Mouse (Mus musculus) adrenal gland, postnatal 4 days (tissue): Measurements from ENCODE around the gene Bcar3. TPM values are rescaled to one million over a fixed set of nuclear protein-coding genes. Genes with fewer than 3 reads are reported as not detected.
A peak's percentile ranks its signal among the peaks of the same experiment; 100 is the strongest.

Experiments
- DNase-seq, 2 experiments: peaks; one replicate each; pipeline ENCODE4 v3.0.0; 2021 to 2022; ENCODE audit warnings: low spot score in 2 of 2, mixed read lengths in 2 of 2
- total RNA-seq, 2 experiments: library from RNA; stranded (reverse); gene quantifications; 2 replicates each; pipeline ENCODE4 v1.2.3; 2021

The Bcar3 gene
- total RNA-seq, 2 experiments from 2014 or later = 47.6 to 54.2 TPM

DNA sequence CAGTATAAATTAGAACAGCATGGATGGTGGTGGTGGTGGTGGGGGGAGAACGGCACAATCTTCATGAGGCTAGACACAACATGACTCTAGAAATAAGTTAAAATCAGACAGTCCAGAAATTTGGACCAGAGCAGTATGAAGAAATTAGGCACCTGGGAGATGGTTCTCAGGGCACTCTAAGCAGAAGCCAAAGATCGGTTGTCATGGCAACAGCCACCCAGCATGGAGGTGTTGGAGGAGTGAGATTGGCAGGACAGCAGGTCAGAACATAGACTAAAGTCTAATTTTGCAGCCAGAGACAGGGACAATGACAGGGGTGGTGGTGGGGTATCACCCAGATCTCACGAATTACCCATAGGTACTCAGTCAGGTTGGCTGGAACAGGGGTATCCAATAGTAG is 182.7 kb downstream of the Bcar3 start:
- no peak for DNase-seq

DNA sequence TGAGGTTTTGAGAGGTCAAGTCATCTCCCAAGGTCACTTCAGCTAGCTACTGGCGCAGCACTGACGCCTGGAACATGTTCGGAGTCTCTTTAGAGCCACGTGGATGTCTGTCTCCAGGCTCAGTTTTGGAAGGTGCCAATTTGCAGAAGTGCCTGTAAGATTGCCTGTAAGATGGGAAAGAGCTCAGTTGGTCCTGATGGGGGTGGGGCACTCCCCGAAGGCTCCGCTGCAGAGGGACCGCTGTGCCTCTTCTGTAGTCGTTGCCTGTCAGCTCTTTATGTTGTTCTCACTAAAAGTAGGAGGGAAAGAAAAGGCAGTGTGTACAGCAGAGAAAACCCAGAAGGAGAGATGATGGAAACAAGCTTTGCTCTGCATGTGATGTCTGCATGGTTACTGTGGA is 183.6 kb downstream of the Bcar3 start:
- no peak for DNase-seq

DNA sequence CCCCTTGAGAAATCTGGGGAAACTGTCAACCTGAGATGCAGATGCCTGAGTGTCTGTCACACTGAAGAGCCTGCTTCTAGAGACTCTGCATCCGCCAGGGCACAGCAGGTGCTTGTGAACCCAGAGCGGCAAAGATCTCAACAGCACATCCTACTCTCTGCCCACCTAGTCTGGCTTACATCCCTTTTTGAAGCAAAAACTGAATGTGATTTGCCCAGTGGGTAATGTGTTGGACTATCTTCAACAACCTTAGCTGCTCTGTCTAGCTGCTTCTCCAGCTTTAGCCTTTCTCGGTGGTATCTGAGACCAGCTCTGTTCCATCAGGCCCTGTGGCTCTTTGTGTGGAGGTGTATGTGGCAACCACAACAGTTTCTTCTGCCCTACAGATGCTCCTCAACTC is 184.8 kb downstream of the Bcar3 start:
- DNase-seq = no peak

DNA sequence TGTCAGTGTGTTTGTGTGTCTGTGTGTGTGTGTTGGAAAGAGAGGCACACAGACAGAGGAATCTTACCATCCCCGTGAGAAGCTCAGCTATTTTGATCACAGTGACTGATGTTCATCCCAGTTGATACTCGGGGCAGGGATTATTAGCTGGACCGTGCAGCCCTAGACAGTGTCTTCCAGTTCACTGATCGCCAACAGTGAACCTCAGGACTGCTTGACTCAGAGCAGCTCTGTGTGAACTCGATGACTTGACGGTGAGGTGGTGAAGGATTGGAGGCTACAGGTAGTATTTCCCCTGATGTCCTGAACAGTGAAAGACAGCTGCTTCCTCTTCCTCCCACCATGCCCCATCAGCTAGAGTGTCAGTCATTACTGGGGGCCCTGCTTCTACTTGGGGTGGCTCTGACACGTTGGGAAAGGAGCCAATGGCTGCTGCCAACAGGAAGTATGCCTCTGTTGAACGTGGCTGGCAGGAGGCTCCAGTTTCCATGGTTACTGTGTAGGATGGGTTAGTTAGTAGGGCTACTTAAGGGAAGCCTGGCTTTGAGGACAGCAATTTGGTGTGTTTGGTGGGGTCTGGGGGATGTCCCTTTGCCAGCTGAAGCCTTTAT is 186.2 kb downstream of the Bcar3 start:
- no peak for DNase-seq

DNA sequence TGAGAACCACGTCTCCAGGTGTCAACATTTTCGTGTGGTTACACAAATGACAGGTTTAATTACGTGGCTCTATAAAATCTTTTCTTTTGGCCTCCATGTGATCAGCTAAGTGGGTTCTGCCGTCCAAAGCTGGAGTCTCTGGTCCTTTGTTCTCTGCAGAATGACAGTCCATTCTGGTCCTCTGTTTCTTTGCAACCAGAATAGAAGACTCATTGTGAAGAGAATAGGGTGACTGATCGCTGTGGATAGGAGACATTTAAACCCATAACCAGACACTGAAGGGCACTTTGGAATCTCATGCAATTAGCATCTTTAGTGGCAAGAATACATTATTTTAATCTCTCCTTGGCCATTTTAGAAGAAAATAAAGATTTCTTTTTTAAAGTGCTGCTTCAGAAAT is 187.1 kb downstream of the Bcar3 start:
- DNase-seq = no peak

DNA sequence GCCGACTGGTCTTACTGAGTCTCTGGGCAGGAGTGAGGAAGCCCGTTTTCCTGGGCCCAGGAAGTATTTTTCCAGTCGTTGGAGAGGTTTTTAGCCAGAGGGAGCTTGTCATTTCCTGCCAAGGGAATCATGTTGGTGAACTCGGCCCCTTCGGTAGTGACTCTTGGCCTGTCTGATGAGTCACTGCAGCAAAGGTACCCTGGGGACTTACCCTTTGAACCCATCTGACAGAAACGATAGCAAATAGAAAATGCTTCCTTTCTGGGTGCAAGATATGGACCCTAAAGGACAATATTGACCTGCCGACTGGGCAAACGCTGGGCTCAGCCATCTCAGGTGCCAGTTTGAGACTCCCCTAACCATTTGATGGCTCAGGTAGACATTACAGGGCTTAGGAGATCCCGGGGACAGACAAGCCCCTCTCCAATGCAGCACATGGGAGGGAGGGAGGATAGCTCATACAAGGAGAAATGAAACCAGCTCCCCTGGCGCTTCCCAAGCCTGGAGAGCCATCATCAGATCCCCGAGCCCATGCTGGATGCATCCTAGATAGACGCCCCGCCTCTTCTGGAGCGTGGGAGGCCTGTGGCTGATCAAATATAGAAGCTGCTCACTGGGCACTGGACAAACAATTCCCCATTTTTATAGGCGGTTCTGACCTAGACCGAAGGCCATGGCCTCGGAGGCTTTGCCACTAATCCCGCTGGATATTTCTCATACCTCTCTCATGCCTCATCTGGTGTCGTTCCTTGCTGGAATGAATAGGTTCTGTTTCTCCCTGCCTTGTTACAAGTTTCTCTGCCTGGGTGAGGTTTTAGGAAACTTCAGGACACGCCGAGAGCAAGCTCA is 188.2 kb downstream of the Bcar3 start:
- DNase-seq = no peak

DNA sequence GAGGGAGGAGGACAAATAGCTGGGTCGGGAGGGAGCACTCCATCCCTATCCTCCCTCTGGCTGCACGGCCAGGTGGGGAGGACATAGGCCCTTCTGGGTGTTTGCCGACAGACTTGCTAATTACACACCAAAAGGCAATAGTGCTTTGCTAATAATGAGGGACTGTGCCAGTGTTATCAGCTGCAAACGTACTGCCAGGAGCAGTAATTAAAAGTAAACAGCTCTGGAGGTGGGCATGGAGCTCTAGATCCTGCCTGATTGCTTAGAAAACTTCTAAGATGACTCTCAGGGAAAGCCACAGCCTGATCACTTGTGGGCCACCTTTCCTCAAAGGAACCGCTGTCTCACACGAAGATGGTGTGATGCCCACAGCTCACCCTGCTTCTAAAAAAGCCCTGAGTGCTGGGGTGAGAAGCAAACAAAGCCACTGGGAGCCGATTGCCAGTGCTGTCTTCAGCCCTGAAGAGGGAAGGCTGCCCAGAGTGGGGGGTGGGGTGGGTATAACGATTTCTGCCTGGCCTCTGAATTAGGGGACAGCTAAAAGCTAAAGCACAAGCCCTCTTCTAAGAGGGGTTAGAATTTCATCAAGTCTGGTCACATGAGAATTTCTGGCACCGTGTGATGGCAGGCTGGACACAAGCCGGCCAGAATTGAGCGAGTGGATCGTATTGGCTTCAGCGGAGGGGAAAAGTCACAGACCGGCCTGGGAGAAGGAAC is 189.3 kb downstream of the Bcar3 start:
- no peak for DNase-seq

DNA sequence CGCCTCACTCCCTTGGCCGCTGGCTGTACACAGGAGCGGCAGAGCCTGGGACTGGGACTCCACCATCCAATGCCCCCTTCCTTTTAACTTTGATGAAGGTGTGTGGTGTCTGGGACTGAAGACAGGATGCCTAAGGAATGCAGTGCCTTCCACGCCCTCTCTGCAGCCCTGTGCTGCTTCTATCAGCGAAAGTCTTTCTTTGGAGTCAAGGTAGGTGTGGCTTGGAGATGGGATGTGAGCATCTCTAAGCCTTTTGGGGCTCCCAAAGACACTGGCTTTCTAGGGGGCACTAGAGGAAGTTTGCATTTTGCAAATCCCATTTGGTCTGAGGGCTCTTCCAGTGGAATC is 189.8 kb downstream of the Bcar3 start:
- no peak for DNase-seq

DNA sequence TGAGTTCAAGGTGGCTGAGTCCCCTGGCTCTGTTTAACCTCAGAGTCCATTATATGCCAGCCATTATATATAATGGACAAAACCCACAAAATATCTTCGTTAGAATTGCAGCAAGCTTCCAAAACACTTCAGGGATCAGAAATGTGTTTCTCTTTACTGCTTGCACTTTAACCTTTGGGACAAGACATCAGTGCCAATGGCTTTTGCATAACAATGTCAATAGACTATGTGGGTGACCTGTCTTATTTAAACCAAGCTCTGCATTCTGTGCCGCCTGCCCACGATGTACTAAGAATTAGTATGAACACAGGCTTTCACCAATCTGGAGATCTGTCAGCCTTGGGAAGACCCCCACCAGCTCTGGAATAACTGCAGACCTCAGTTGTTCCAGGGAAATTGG is 190.4 kb downstream of the Bcar3 start:
- DNase-seq = no peak

DNA sequence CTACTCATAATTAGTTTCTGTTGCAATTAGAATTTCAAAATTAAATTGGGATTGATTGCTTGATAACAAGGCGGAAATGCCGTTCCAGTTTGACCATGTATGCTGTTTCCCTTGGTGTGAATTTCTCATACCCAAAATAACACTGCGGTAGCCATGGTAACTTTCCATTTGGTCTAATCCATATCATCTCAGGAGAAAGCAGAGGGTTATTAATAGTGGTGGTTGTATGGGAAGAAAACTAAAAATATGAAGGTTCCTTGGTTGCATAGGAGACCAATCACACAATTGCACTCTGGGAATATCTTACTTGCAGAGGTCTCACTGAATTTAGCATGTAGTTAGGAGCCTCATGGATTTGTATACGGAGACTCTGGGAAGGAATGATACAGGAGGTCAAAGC is 191.8 kb downstream of the Bcar3 start:
- no peak for DNase-seq

DNA sequence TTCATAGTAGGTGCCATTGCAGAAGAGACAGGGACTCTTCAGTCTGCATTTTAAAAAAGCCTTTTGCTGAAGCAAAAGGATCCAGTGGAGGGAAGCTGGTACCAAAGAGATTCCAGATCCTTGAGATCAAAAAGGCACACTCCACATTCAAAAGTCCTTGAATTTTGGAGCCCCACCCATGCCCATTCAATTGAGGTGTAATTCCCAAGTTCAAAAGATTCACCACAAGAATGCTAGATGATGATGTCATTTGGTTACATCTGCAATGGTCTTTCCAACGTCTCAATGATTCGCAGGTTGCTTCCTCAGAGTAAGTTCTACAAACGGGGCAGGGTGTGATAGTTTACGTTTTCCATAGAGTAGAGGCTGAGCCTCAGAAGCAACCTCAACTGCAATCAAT is 192.3 kb downstream of the Bcar3 start:
- DNase-seq = no peak

DNA sequence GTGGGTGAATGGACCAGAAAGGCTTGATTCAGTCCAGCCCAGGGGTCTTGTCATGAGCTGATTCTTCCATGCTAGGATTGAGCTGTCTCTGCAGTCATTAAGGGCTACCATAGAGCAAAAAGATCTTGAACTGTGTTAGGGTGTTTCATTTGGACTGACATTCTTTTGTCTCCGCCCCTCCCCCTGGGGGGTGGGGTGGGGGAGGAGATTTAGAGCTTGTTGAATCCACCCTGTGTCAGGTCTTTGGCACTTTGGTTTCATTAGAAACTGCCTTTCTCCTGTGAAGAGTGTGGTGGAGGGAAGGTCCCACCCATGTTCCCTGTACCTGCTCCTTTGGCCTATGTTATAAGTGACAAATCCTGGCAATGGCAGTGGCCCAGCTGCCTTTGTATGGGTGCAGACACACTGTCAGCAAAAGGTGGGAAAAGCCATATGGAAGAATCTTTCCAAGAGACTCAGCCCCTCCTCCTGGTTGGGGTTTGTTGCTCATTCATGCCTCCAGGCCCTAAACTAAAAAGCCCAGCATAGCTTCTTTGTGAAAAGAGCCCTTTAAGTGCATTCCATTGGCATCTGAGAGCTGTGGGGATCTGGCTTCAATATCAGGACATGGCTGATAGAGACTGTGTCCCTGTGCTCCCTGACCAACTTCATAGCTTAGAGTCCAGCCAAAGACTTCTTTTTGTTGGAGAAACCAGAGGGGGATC is 194.3 kb downstream of the Bcar3 start:
- DNase-seq = no peak

DNA sequence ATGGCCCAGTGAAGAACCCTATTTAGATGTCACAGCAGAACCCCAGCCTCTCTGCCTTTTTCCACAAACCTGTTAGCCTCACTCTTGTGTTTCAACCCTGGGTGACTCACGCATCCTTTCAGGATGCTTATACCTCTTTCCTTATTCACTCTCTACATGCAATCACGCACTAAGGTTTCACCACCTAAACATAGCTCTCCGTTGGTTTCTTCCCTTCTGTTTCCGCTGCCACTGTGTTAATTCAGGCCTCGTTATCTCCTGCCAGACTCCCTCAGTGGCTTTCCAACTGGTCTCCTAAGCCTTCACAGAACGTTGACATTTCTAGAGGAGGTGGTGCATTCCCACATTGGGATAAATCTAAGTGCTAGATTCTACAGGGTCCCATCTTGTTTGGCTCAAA is 196.6 kb downstream of the Bcar3 start:
- no peak for DNase-seq

DNA sequence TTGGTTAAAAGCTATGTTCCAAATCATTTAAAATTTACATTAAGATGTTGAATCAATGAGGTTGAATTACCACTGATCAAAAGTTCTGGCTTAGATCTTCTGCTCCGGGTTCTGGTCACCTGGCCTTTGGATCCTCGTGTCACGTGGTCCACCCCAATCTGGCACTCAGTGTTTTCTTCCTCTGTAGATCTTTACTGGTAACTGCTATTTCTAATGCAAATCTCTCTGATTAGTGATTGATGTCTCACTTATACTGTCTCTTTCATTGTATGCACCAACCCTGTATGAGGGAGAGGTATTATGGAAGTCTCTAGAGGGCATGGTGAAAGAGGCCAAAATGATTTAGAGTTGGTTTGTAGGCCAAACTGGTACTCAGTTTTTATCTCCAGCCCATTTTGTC is 198.1 kb downstream of the Bcar3 start:
- no peak for DNase-seq

DNA sequence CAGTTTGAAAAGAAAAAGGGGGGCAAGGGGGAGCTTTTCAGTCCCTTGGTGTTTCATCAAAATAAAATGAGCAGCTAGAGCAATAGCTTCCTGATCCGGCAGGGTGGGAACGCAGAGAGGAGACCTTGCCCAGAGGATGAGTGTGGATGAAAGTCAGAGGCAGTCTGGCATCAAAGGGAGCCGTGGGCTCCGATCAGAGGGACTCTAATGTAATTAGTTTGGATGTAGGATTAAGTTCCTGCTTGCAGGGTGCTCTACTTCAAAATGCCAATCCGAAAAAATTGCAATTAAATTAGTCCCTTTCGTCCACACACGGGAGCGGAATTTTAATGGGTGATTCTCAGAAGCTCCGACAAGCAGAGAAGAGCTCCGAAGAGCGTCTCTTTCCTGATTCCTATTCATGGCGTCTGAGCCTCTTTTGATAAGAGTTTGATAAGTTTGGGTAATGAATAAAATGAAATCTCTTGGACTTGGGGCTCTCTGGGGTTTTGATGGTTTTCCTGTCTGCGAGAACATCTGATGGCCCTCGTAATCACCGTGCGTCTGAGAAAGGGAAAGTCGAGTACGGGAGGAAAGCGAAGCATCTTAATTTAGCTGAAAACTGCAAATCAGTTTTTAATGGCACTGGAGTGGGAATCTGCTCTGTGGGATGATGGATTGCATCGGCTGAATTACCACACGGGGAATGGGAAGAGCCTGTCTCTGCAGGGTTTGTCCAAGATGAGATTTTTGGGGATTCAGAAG is 199.1 kb downstream of the Bcar3 start:
- no peak for DNase-seq

DNA sequence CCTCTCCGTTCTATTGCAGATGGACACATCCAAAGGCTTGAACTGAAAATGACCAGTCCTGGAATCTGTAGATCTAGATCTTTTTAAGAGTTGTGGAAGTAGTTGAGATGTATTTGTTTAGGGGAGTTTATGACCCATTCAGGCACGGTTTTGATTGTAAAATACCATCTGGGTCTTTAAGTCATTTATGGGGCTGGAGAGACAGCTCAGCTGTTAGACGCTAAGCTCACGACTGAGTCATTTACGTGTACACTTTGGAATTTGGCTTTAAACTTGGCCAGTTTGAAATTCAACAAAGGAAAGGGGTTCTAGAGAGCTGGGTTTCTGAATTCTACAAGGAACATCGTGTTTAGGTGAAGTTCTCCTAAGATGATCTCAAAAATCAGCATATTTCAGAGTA is 200.8 kb downstream of the Bcar3 start:
- DNase-seq = no peak

DNA sequence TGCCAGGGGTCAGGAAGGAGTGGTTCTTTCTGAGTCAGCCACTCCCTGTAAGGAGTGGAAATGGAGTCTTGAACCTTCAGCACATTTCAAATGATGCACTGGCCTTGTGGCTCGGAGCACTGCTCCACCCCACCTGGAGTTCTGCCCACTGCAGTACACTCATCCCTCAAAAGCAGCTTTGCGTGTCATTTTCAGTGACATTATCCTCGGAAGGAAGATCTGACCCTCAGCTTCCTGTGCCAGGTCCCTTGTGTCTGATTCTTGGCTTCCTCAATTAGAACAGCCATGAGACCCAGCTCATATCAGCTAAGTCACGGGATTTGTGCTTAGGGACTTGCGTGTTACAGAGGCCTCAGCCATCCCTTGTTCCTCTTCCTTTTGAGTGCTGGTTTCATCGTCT is 203.9 kb downstream of the Bcar3 start:
- peak in 1 of 2 experiments; percentile 25 for DNase-seq

DNA sequence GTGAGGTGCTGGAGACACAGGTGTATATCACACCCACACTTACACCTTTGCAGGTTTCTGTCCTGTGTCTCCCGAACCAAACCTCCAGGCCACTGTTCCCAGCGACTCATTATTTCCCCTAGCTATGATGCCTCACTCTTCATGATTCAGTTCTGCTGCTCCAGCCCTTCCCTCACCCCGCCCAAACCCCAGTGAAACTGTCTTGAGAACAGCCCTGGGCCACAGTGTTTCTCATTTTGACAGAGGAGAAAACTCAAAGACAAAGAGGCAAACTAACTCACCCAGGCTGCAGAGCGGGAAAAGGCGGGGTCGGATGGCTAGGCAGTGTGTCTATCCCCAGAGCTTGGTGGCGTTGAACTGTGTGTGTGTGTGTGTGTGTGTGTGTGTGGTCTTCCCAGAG is 204.6 kb downstream of the Bcar3 start:
- DNase-seq = no peak

DNA sequence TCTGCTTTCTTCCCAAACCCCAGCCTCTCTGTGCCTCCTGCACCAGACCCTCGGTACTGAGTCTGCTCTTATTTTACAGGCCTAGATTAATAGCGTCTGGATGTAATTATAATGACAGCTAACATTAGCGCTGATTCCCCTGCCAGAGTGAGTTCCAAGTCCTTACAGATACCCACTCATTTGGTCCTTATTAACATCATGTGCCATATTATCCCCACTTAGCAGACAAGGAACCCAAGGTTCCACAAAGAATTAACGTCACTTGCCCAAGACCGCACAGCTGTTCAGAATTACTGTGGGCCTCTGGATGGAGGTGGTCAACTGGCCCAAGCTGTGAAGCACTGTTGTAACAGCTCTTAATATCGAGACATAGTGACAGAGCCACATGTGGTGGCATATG is 205.7 kb downstream of the Bcar3 start:
- DNase-seq = no peak

DNA sequence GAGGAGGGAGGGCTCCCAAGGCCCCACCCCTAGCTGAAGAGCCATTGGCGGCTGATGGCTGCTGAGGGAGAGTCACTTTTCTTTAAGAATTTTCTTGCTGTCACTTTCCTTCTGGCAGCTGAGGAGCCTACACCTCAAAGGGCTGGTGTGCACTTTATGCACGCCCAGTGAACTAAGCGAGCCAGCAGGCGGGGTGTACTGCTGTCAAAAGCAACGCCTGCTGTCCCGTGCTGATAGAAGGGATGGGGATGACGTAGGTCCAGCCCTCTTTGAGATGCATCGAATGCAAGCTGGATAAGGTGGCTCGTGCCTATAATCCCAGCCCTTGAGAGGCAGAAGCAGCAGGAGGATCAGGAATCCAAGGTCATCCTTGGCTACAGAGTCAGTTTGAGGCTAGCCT is 207.0 kb downstream of the Bcar3 start:
- DNase-seq = no peak

DNA sequence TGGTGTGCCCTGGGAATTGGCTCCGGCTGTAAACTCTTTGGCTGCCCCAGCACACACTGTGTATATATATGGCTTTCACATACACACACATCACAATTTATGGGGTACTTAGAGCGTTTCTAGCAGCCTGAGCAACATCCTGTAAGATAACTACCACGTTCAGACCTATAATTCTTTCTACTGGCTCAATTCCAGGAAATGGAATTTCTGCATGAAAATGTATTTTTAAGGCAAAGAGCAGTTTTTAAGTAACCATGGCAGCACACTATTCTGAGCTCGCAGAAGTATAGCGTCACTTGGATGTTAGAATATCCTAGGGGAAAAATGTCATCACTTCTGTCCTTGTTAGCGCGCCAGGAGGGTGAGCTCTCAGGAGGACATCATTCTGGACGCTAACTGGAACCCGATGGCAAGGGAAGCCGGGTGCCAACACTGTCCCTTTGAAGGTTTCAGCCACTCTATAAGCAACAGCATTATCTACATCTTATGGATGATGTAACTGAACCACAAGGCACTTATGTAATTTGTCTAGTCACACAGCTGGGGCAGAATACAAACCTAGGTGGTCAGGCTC is 212.5 kb downstream of the Bcar3 start:
- no peak for DNase-seq
